Mouse (Mus musculus): ENCODE measurements around the gene Clstn3. TPM values are rescaled to one million over a fixed set of nuclear protein-coding genes. Genes with fewer than 3 reads are reported as not detected.

Gene Clstn3
- polyA plus RNA-seq, 1 experiment from 2014 or later = 1.5 TPM

GRCm38 (mm10) chr6:124448186-124448852 is 16.3 kb downstream of the Clstn3 start:
- no peaks in the 10 kb centered on the region for H3K9me3 ChIP-seq (replicated peaks)
- H3K4me2 ChIP-seq = no peak overlapping the region
- no peaks in the 10 kb centered on the region for H3K36me3 ChIP-seq
- H3K27me3 ChIP-seq (replicated peaks) = peaks cover 28% of the 10 kb centered on the region
- H3K4me3 ChIP-seq = no peak overlapping the region
- H3K9ac ChIP-seq = no peak overlapping the region
- WGBS = 69% methylated on average over 10 of the region's 10 CpGs
- no peaks in the 10 kb centered on the region for H3K4me1 ChIP-seq (replicated peaks)
- no peak overlapping the region for H3K27ac ChIP-seq (ENCODE audit: poor library complexity, severe bottlenecking)
- ATAC-seq (ENCODE audit: insufficient number of reproducible peaks, low FRiP score) = no peak

GRCm38 (mm10) chr6:124447356-124447755 is 17.2 kb downstream of the Clstn3 start:
- Histone ChIP-seq H3K27me3 (replicated peaks) (peaks cover 28% of the 10 kb centered on the region), H3K9me3 (replicated peaks) (no peaks in the 10 kb centered on the region)

GRCm38 (mm10) chr6:124446459-124446858 is 18.1 kb downstream of the Clstn3 start:
- Histone ChIP-seq H3K9ac (no peak overlapping the region), H3K9me3 (replicated peaks) (no peaks in the 10 kb centered on the region), H3K4me2 (no peak overlapping the region), H3K4me3 (no peak overlapping the region), H3K4me1 (replicated peaks) (no peaks in the 10 kb centered on the region), H3K27ac (ENCODE audit: poor library complexity, severe bottlenecking) (no peak overlapping the region), H3K27me3 (replicated peaks) (peaks cover 27% of the 10 kb centered on the region), H3K36me3 (no peaks in the 10 kb centered on the region)
- ATAC-seq (ENCODE audit: insufficient number of reproducible peaks, low FRiP score) = no peak
- WGBS = 86% methylated on average over 9 of the region's 9 CpGs

More at GRCm38 (mm10) chr6:124447356-124447755, 17.2 kb downstream of the Clstn3 start:
- H3K27ac ChIP-seq (ENCODE audit: poor library complexity, severe bottlenecking) = no peak overlapping the region
- H3K9ac ChIP-seq = no peak overlapping the region
- WGBS = 76% methylated on average over 2 of the region's 2 CpGs
- H3K4me3 ChIP-seq = no peak overlapping the region
- H3K4me1 ChIP-seq (replicated peaks) = no peaks in the 10 kb centered on the region
- H3K4me2 ChIP-seq = no peak overlapping the region
- H3K36me3 ChIP-seq = no peaks in the 10 kb centered on the region
- ATAC-seq (ENCODE audit: insufficient number of reproducible peaks, low FRiP score) = no peak

GRCm38 (mm10) chr6:124446024-124446423 is 18.6 kb downstream of the Clstn3 start:
- Histone ChIP-seq H3K27me3 (replicated peaks) (peaks cover 22% of the 10 kb centered on the region), H3K36me3 (no peaks in the 10 kb centered on the region), H3K4me2 (no peak overlapping the region), H3K9me3 (replicated peaks) (no peaks in the 10 kb centered on the region), H3K4me3 (no peak overlapping the region), H3K4me1 (replicated peaks) (no peaks in the 10 kb centered on the region), H3K9ac (no peak overlapping the region), H3K27ac (ENCODE audit: poor library complexity, severe bottlenecking) (no peak overlapping the region)
- 85% methylated on average over 2 of the region's 2 CpGs for WGBS
- ATAC-seq (ENCODE audit: insufficient number of reproducible peaks, low FRiP score) = no peak

GRCm38 (mm10) chr6:124443338-124443737 is 21.3 kb downstream of the Clstn3 start:
- Histone ChIP-seq H3K9ac (no peak overlapping the region), H3K4me1 (replicated peaks) (no peaks in the 10 kb centered on the region), H3K9me3 (replicated peaks) (no peaks in the 10 kb centered on the region), H3K36me3 (no peaks in the 10 kb centered on the region), H3K4me2 (no peak overlapping the region), H3K27me3 (replicated peaks) (peaks cover 11% of the 10 kb centered on the region), H3K27ac (ENCODE audit: poor library complexity, severe bottlenecking) (no peak overlapping the region), H3K4me3 (no peak overlapping the region)
- no peak for ATAC-seq (ENCODE audit: insufficient number of reproducible peaks, low FRiP score)
- 81% methylated on average over 2 of the region's 2 CpGs for WGBS

GRCm38 (mm10) chr6:124436245-124436644 is 28.3 kb downstream of the Clstn3 start:
- H3K27me3 ChIP-seq (replicated peaks) = peaks cover 73% of the 10 kb centered on the region
- H3K27ac ChIP-seq (ENCODE audit: poor library complexity, severe bottlenecking) = no peak overlapping the region
- no peak for ATAC-seq (ENCODE audit: insufficient number of reproducible peaks, low FRiP score)
- H3K4me1 ChIP-seq (replicated peaks) = peaks cover under 1% of the 10 kb centered on the region; the same call in 1 of the 2 replicates
- H3K9ac ChIP-seq = no peak overlapping the region
- H3K4me2 ChIP-seq = no peak overlapping the region
- 67% methylated on average over 7 of the region's 7 CpGs for WGBS
- H3K36me3 ChIP-seq = no peaks in the 10 kb centered on the region
- H3K4me3 ChIP-seq = no peak overlapping the region
- H3K9me3 ChIP-seq (replicated peaks) = no peaks in the 10 kb centered on the region

GRCm38 (mm10) chr6:124435173-124435572 is 29.4 kb downstream of the Clstn3 start:
- peaks cover 3% of the 10 kb centered on the region; the same call in 1 of the 2 replicates for H3K4me1 ChIP-seq (replicated peaks)
- H3K27me3 ChIP-seq (replicated peaks) = peaks cover 83% of the 10 kb centered on the region
- H3K36me3 ChIP-seq = no peaks in the 10 kb centered on the region
- no peak overlapping the region for H3K4me2 ChIP-seq
- H3K4me3 ChIP-seq = no peak overlapping the region
- WGBS = 76% methylated on average over 5 of the region's 5 CpGs
- H3K27ac ChIP-seq (ENCODE audit: poor library complexity, severe bottlenecking) = no peak overlapping the region
- ATAC-seq (ENCODE audit: insufficient number of reproducible peaks, low FRiP score) = no peak
- no peaks in the 10 kb centered on the region for H3K9me3 ChIP-seq (replicated peaks)
- no peak overlapping the region for H3K9ac ChIP-seq

GRCm38 (mm10) chr6:124433688-124434324 is 30.8 kb downstream of the Clstn3 start:
- Histone ChIP-seq H3K4me3 (no peak overlapping the region), H3K27me3 (replicated peaks) (peaks cover 94% of the 10 kb centered on the region), H3K9me3 (replicated peaks) (no peaks in the 10 kb centered on the region), H3K27ac (ENCODE audit: poor library complexity, severe bottlenecking) (no peak overlapping the region), H3K4me2 (no peak overlapping the region), H3K9ac (no peak overlapping the region), H3K4me1 (replicated peaks) (peaks cover 3% of the 10 kb centered on the region; the same call in 1 of the 2 replicates), H3K36me3 (no peaks in the 10 kb centered on the region)
- WGBS = 85% methylated on average over 8 of the region's 8 CpGs
- no peak for ATAC-seq (ENCODE audit: insufficient number of reproducible peaks, low FRiP score)

- no peaks in the 10 kb centered on the region for H3K36me3 ChIP-seq
- H3K9ac ChIP-seq = no peak overlapping the region
- H3K27me3 ChIP-seq (replicated peaks) = peaks cover 80% of the 10 kb centered on the region
- H3K4me2 ChIP-seq = no peak overlapping the region
- 51% methylated on average over 8 of the region's 8 CpGs for WGBS
- H3K4me3 ChIP-seq = no peak overlapping the region
- H3K9me3 ChIP-seq (replicated peaks) = no peaks in the 10 kb centered on the region
- ATAC-seq (ENCODE audit: insufficient number of reproducible peaks, low FRiP score) = no peak; the same call in 1 of the 2 replicates
- H3K27ac ChIP-seq (ENCODE audit: poor library complexity, severe bottlenecking) = no peak overlapping the region
- H3K4me1 ChIP-seq (replicated peaks) = peaks cover 24% of the 10 kb centered on the region
Observed at GRCm38 (mm10) chr6:124430784-124431495, 33.7 kb downstream of the Clstn3 start.

GRCm38 (mm10) chr6:124430379-124430778 is 34.2 kb downstream of the Clstn3 start:
- WGBS = 64% methylated on average over 3 of the region's 3 CpGs
- Histone ChIP-seq H3K27ac (ENCODE audit: poor library complexity, severe bottlenecking) (no peak overlapping the region), H3K9ac (no peak overlapping the region), H3K4me3 (no peak overlapping the region), H3K9me3 (replicated peaks) (no peaks in the 10 kb centered on the region), H3K36me3 (no peaks in the 10 kb centered on the region), H3K4me2 (no peak overlapping the region), H3K27me3 (replicated peaks) (peaks cover 82% of the 10 kb centered on the region), H3K4me1 (replicated peaks) (peaks cover 30% of the 10 kb centered on the region)
- ATAC-seq (ENCODE audit: insufficient number of reproducible peaks, low FRiP score) = no peak
